Mouse (Mus musculus) liver, embryonic 11.5 days (tissue): ENCODE results near the gene Uhrf2. TPM values are rescaled to one million over a fixed set of nuclear protein-coding genes. Genes with fewer than 3 reads are reported as not detected.
"Not testable (repeated sequence)": the region's sequence is repeated elsewhere in the genome, so short reads cannot be mapped to it uniquely, and the experiment has no call there.

ENCODE experiments used
- ATAC-seq: fragments of 200-750 bp; cut with Nextera tagmentation; replicated peaks from 2 replicates; pipeline ENCODE4 v1.8.0; 2017; ENCODE audit warnings: moderate number of reproducible peaks, mild to moderate bottlenecking, moderate TSS enrichment, moderate library complexity; ENCODE audit not compliant: low FRiP score
- DNase-seq: peaks from one replicate; pipeline ENCODE4 v3.0.0-alpha.2; 2017; ENCODE audit warnings: low spot score
- H3K27ac ChIP-seq: fragments of 300-500 bp; sonication (generic); 2 replicates; pipeline ENCODE4 v1.5.1; 2014; ENCODE audit warnings: mild to moderate bottlenecking, low read depth, low read length, control low read depth
- H3K27me3 ChIP-seq: fragments of 300-500 bp; sonication (generic); replicated peaks from 2 replicates; pipeline ENCODE4 v1.6.1; 2014; ENCODE audit warnings: low read length, mixed read lengths; ENCODE audit not compliant: control insufficient read depth, insufficient read depth
- H3K36me3 ChIP-seq: fragments of 300-500 bp; sonication (generic); 2 replicates; pipeline ENCODE4 v1.6.1; 2014; ENCODE audit warnings: mild to moderate bottlenecking, low read length, moderate library complexity, mixed read lengths; ENCODE audit not compliant: control insufficient read depth, insufficient read depth
- H3K4me1 ChIP-seq: fragments of 300-500 bp; sonication (generic); replicated peaks from 2 replicates; pipeline ENCODE4 v1.6.1; 2014; ENCODE audit warnings: low read length, mixed read lengths; ENCODE audit not compliant: control insufficient read depth, insufficient read depth
- H3K4me2 ChIP-seq: fragments of 300-500 bp; sonication (generic); 2 replicates; pipeline ENCODE4 v1.6.1; 2014; ENCODE audit warnings: mild to moderate bottlenecking, control low read depth, moderate library complexity
- H3K4me3 ChIP-seq: fragments of 300-500 bp; sonication (generic); 2 replicates; pipeline ENCODE4 v1.5.1; 2014; ENCODE audit warnings: low read depth, low read length, control low read depth
- H3K9ac ChIP-seq: fragments of 300-500 bp; sonication (generic); 2 replicates; pipeline ENCODE4 v1.6.1; 2014; ENCODE audit warnings: low read depth, low read length, control low read depth
- H3K9me3 ChIP-seq: fragments of 300-500 bp; sonication (generic); 2 replicates; pipeline ENCODE4 v1.6.1; 2016; ENCODE audit warnings: low read length, inconsistent platforms, mixed read lengths; ENCODE audit not compliant: control insufficient read depth
- WGBS: fragments of 180-500 bp; shearing (Covaris S2); extraction: QIAGEN DNeasy Blood & Tissue Kit; methylation state at CpG from one replicate; pipeline ENCODE4 v1.1.7; 2014; 5-methylcytosine and 5-hydroxymethylcytosine counted together
- polyA plus RNA-seq: library from polyadenylated mRNA; unstranded; fragments of >200 nt; fragmentation: Nextera tagmentation; extraction: Ambion mirVana; gene quantifications from 2 replicates; pipeline ENCODE4 v1.2.1, GENCODE M21; 2014

Gene Uhrf2
- polyA plus RNA-seq, 1 experiment from 2014 or later, result 65.9 TPM

DNA sequence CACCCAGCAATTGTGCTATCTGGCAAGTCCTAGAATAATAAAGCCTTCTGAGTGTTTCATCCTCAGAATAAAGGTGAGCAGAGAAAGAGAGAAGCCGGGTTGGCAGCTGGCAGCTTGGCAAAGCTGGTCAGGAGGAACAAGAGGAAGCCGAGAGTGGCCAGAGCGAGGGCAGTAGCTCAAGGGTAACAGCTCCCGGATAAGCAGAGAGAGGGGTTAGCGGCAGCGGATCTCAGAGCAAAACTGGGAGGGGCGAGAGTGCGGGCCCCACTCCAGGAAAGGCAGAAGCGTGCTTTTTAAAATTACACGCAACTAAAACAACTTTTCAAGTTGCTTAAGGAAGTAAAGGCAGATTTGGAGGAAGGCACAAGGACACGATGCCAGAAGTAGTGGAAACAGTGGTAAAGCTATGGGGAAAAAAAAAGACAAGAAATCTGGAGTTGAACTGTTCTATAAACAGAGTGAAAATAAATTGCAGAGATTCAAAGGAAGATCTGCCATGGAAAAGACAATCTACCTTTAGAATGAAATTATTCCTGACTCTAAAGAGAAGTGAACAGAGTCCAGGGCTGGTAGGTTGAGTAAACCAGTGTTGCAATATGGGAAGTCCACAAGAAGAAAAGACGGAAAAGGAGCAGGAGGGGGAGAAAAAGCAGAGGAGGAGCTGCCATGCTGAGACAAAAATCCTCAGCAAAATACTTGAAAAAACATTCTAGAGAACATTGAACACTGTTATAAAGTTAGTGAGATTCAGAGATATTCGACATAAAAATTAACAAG is 19.6 kb upstream of the Uhrf2 start:
- Histone ChIP-seq H3K27ac (no peak overlapping the region), H3K4me1 (no peaks in the 10 kb centered on the region), H3K9me3 (no peaks in the 10 kb centered on the region), H3K36me3 (no peaks in the 10 kb centered on the region), H3K4me2 (no peak overlapping the region), H3K9ac (no peak overlapping the region), H3K27me3 (no peaks in the 10 kb centered on the region; the same call in 1 of the 2 replicates), H3K4me3 (no peak overlapping the region)
- 50% methylated on average over 13 of the region's 13 CpGs for WGBS
- no peak for ATAC-seq
- peak; percentile 27 for DNase-seq

DNA sequence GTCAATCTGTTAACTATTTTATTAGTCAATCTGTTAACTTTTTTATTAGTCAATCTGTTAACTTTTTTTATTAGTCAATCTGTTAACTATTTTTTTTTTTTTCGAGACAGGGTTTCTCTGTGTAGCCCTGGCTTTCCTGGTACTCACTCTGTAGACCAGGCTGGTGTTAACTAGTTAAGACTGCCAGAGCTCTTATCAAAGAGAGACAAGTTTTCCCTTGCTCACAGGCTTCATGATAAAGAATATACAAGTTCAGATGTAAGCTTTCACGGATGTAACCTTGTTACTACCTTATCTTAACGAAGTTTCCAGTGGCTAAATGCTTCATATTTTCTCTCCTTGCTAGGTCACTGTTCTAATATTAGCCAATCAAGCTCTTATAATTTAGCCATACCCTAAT is 16.0 kb upstream of the Uhrf2 start:
- ATAC-seq (0 out of 2 replicates have a peak, but pooled peaks have one; percentile 66), DNase-seq (no peak)
- H3K27ac ChIP-seq, result no peak overlapping the region
- no peaks in the 10 kb centered on the region; the same call in 1 of the 2 replicates for H3K27me3 ChIP-seq
- 51% methylated on average over 3 of the region's 3 CpGs for WGBS
- H3K4me1 ChIP-seq, result no peaks in the 10 kb centered on the region
- H3K9ac ChIP-seq, result no peak overlapping the region
- H3K4me3 ChIP-seq, result no peak overlapping the region
- no peak overlapping the region for H3K4me2 ChIP-seq
- H3K9me3 ChIP-seq, result no peaks in the 10 kb centered on the region
- H3K36me3 ChIP-seq, result no peaks in the 10 kb centered on the region

DNA sequence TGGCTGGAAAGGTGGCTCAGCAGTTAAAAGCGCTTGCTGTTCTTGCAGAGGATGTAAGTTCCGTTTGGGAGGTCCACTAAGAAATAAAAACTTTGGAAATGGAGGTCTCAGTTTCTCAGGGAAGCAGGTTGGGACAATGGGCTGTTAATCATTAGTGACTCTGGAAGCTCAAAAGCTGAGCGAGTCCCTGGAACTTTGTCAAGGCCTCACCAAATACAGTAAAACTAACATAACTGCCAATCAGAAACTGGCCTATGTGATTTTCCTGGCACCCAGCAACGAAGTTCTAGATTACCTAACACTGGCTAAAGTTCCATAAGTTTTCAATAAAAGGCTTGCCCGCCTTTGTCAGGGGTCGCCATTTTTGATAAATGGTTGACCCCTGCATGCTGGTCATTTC is 14.2 kb upstream of the Uhrf2 start:
- H3K36me3 ChIP-seq, result no peaks in the 10 kb centered on the region
- WGBS, result 70% methylated on average over 6 of the region's 6 CpGs
- no peak overlapping the region for H3K9ac ChIP-seq
- H3K4me1 ChIP-seq, result no peaks in the 10 kb centered on the region
- no peak overlapping the region for H3K4me3 ChIP-seq
- ATAC-seq, result no peak
- H3K27me3 ChIP-seq, result no peaks in the 10 kb centered on the region; the same call in 1 of the 2 replicates
- no peak for DNase-seq
- H3K9me3 ChIP-seq, result no peaks in the 10 kb centered on the region
- H3K4me2 ChIP-seq, result no peak overlapping the region
- H3K27ac ChIP-seq, result no peak overlapping the region; the same call in 1 of the 2 replicates

DNA sequence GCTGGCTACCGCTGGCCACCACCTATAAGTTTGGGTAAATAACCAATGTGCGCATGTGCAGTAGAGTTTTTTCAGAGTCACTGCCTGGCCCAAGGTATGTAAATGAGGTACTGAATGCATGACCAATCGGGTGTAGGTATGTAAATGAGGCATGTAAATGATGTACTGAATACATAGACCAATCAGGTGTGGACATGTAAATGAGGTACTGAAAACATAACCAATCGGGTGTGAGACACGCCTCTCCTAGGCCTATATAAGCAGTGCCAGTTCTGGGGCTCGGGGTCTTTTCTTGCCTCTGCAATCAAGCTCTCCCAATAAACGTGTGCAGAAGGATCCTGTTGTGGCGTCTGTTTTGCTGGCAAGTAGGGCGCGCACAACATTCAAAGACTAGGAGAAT is 6.9 kb upstream of the Uhrf2 start:
- not testable (repeated sequence) for H3K27me3 ChIP-seq, H3K4me3 ChIP-seq, H3K9me3 ChIP-seq, H3K9ac ChIP-seq, H3K4me2 ChIP-seq, DNase-seq, H3K27ac ChIP-seq, H3K4me1 ChIP-seq, ATAC-seq, H3K36me3 ChIP-seq
- 91% methylated on average over 10 of the region's 10 CpGs for WGBS

DNA sequence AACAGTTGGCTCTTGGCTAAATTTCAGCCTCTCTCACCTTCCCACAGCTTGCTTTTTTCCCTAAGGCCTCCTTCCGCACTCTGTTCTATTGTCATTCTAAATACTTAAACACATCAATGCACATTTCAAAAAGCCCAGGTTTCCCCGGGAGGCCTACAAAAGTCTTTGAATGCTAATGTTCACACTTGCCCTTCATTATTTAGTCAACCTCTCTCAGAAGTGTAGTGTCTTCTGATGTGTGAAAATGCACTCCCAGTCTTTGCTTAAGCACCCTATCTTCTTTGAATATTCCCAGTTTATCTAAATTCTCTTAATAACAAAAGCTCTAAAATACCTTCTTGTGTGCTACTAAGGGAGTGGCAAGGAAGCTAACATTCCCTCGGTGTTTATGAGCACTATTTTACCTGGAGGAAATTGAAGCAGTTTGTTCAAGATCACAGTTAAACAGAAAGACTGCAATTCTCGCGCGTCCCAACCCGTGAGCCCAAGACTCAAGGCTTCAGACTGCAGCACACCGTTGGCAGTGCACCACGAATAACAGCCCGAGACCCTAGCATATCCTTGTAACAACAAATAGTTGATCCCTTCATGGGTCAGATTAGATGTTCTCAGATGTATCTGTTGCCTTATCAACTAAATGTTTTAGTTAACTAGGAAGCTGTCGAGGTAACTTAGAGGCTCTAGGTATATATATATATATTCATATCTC is 1.2 kb upstream of the Uhrf2 start:
- Histone ChIP-seq H3K4me1 (peaks cover 14% of the 10 kb centered on the region), H3K27me3 (no peaks in the 10 kb centered on the region), H3K36me3 (no peaks in the 10 kb centered on the region), H3K9ac (no peak overlapping the region), H3K4me2 (peak overlapping the region; percentile 85), H3K27ac (no peak overlapping the region), H3K4me3 (no peak overlapping the region), H3K9me3 (no peaks in the 10 kb centered on the region)
- 56% methylated on average over 11 of the region's 11 CpGs for WGBS
- no peak for ATAC-seq
- no peak for DNase-seq

DNA sequence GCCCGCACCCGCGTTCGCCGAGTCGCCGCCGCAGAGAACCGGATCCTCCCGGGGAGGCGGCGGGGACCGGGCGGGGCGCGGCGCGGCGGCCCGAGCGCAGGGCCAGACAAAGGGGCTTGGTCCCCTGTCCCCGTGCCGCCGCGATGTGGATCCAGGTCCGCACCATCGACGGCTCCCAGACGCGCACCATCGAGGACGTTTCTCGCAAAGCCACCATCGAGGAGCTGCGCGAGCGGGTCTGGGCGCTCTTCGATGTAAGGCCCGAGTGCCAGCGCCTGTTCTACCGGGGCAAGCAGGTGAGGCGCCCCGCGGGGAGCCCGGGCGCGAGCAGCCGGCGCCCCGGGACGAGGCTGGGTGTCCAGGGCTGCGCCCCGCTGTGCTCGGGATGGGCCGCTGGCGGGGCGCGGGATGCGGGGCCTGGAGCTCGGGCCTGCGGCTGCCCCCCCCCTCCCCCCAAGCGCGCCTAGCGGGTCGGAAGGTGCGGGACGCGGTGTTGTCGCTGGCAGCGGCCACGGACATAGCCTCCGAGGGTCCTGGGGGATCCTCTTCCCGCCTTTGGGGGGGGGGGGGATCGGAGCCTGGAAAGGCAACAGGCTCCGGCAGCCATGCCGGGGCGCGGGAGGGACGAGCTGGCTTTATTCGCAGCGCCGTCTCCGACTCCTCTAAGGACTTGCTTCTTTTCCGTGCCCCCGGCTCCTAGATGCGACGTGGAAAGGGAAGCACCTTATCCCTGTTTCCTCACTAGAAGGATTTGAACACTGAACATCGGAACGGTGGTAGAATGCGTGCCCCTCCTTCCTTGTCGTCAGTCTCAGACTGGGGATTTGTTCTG is 539 bp downstream of the Uhrf2 start:
- peak overlapping the region; percentile 91 for H3K9ac ChIP-seq
- no peaks in the 10 kb centered on the region for H3K27me3 ChIP-seq
- ATAC-seq (peak; percentile 73), DNase-seq (peak; percentile 56)
- H3K27ac ChIP-seq, result peak overlapping the region; percentile 92
- peaks cover 21% of the 10 kb centered on the region for H3K4me1 ChIP-seq
- peak overlapping the region; percentile 85 for H3K4me2 ChIP-seq
- WGBS, result under 1% methylated on average over 79 of the region's 92 CpGs
- no peaks in the 10 kb centered on the region for H3K36me3 ChIP-seq
- H3K9me3 ChIP-seq, result no peaks in the 10 kb centered on the region
- peak overlapping the region; percentile 100 for H3K4me3 ChIP-seq

DNA sequence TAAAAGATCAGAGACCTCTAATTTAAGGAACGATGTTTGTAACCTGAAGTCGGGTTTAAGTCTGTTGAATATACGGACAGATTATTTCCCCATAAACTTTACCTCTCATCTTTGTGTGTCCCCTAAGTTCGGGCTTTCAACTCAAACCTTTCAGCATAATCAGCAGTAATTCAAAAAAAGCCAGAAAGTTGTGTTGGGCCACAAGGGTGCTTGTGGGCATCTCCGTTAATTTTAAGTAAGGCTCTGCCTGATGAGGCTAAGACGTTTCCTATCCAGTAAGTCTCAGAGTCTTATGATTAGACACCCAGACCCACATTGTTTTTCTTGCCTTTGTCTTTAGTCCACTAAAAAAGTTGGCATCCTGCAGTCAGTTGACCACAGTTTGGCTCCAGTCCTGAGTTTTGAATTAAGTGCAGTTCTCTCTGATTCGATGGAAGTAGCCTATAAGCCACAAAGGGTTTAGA is 1.2 kb downstream of the Uhrf2 start:
- peak overlapping the region; percentile 91 for H3K9ac ChIP-seq
- no peak overlapping the region for H3K27ac ChIP-seq
- H3K9me3 ChIP-seq, result no peaks in the 10 kb centered on the region
- no peaks in the 10 kb centered on the region for H3K27me3 ChIP-seq
- 4% methylated on average over 7 of the region's 7 CpGs for WGBS
- peak overlapping the region; percentile 85 for H3K4me2 ChIP-seq
- peaks cover 21% of the 10 kb centered on the region for H3K4me1 ChIP-seq
- H3K4me3 ChIP-seq, result peak overlapping the region; percentile 100
- DNase-seq, result no peak
- ATAC-seq, result no peak
- no peaks in the 10 kb centered on the region for H3K36me3 ChIP-seq

DNA sequence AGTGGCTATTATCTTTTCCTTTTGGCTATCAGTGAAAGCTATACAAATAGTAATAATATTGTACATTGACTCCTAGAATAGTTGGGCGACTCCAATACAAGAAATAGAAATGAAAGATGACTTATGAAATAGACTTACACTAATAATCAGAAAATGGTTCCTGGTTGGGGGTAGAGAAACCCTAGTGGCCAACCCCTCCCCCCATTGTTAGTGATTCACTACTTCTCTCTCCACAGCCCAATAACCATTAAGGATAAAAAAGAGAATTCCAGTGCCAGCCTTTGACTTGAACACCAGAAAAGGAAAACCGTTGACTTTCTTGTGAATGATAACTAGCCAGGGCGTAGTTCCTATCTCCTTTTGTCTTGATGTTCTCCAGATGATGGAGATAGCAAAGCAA is 1.9 kb downstream of the Uhrf2 start:
- no peak overlapping the region for H3K27ac ChIP-seq
- H3K9me3 ChIP-seq, result no peaks in the 10 kb centered on the region
- peaks cover 21% of the 10 kb centered on the region for H3K4me1 ChIP-seq
- peak overlapping the region; percentile 85 for H3K4me2 ChIP-seq
- H3K4me3 ChIP-seq, result peak overlapping the region; percentile 100
- ATAC-seq, result no peak
- no peaks in the 10 kb centered on the region for H3K36me3 ChIP-seq
- no peak overlapping the region for H3K9ac ChIP-seq
- no peak for DNase-seq
- H3K27me3 ChIP-seq, result no peaks in the 10 kb centered on the region
- 60% methylated on average over 3 of the region's 3 CpGs for whole genome bisulfite sequencing
